Mouse (Mus musculus): ENCODE results near the gene Tead1.

The Tead1 gene

GRCm38 (mm10) chr7:112781987-112782386 is 102.9 kb downstream of the Tead1 start:
- no peak for DNase-seq

- DNase-seq: no peak
Observed at GRCm38 (mm10) chr7:112784278-112784677, 105.2 kb downstream of the Tead1 start.

- DNase-seq: no peak
Observed at GRCm38 (mm10) chr7:112785271-112785670, 106.2 kb downstream of the Tead1 start.

- DNase-seq: no peak
Observed at GRCm38 (mm10) chr7:112786556-112787225, 107.6 kb downstream of the Tead1 start.

GRCm38 (mm10) chr7:112787281-112787680 is 108.2 kb downstream of the Tead1 start:
- no peak for DNase-seq

- DNase-seq: no peak
Observed at GRCm38 (mm10) chr7:112788321-112788751, 109.2 kb downstream of the Tead1 start.

GRCm38 (mm10) chr7:112789693-112790092 is 110.6 kb downstream of the Tead1 start:
- DNase-seq: no peak

- DNase-seq: no peak
Observed at GRCm38 (mm10) chr7:112790334-112790733, 111.2 kb downstream of the Tead1 start.

- no peak for DNase-seq
Observed at GRCm38 (mm10) chr7:112792679-112793078, 113.6 kb downstream of the Tead1 start.

- no peak for DNase-seq
Observed at GRCm38 (mm10) chr7:112793903-112794302, 114.8 kb downstream of the Tead1 start.

- no peak for DNase-seq
Observed at GRCm38 (mm10) chr7:112794481-112794880, 115.4 kb downstream of the Tead1 start.

- no peak for DNase-seq
Observed at GRCm38 (mm10) chr7:112797526-112798321, 118.6 kb downstream of the Tead1 start.

GRCm38 (mm10) chr7:112801706-112802105 is 122.6 kb downstream of the Tead1 start:
- no peak for DNase-seq

- no peak for DNase-seq
Observed at GRCm38 (mm10) chr7:112806718-112807400, 127.7 kb downstream of the Tead1 start.

- no peak for DNase-seq
Observed at GRCm38 (mm10) chr7:112807401-112807751, 128.3 kb downstream of the Tead1 start.

- no peak for DNase-seq
Observed at GRCm38 (mm10) chr7:112810752-112811151, 131.6 kb downstream of the Tead1 start.

GRCm38 (mm10) chr7:112812037-112812775 is 133.1 kb downstream of the Tead1 start:
- no peak for DNase-seq

- DNase-seq: peak in 1 of 2 experiments; percentile 22
Observed at GRCm38 (mm10) chr7:112813163-112813562, 134.0 kb downstream of the Tead1 start.

GRCm38 (mm10) chr7:112813731-112814306 is 134.7 kb downstream of the Tead1 start:
- DNase-seq: no peak

- DNase-seq: no peak
Observed at GRCm38 (mm10) chr7:112816016-112816415, 136.9 kb downstream of the Tead1 start.

- DNase-seq: no peak
Observed at GRCm38 (mm10) chr7:112819833-112820232, 140.7 kb downstream of the Tead1 start.

- no peak for DNase-seq
Observed at GRCm38 (mm10) chr7:112822879-112823278, 143.8 kb downstream of the Tead1 start.

- peak; percentile 27 to 48 for DNase-seq
Observed at GRCm38 (mm10) chr7:112823621-112824020, 144.5 kb downstream of the Tead1 start.

Data from cerebellum, postnatal 25 days (tissue).